Mouse (Mus musculus): Measurements from ENCODE around the gene Gm9964. TPM values are rescaled to one million over a fixed set of nuclear protein-coding genes. Genes with fewer than 3 reads are reported as not detected.
"Not testable (repeated sequence)": the region's sequence is repeated elsewhere in the genome, so short reads cannot be mapped to it uniquely, and the experiment has no call there.

Gene Gm9964
- polyA plus RNA-seq, 1 experiment: not detected

DNA sequence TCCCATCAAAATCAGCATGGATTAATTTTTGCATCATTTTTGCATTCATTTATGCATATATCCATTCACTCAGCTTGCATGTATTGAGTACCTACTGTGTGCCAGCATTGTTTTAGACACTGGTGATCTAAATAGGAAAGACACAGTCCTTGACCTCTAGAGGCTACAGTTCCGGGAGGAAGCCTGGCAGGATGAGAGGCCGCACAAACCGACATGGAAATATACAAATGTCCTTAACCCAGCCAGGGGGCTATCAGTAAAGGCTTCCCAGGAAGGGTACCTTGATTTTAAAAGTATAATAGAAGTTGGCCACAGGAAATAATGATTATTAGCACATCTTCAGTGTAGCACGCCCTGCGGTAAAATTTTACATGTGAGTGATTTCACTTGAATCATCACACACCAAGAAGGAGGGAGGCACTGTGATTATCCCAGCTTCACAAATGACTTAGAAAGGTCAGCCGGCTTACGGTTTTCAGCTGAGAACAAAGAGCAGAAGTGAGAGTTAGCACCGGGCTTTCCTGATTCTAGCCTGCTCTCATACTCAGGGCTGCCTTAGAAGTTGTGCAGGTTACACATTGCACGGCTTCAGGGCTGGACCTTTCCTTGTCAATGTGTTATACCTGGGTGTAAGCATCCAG lies 11.0 kb upstream of the Gm9964 start:
- Histone ChIP-seq H3K4me3 (ENCODE audit: insufficient read depth, low read depth, low read length) (no peak overlapping the region), H3K27ac (replicated peaks; ENCODE audit: low read depth, low read length) (no peak overlapping the region)

DNA sequence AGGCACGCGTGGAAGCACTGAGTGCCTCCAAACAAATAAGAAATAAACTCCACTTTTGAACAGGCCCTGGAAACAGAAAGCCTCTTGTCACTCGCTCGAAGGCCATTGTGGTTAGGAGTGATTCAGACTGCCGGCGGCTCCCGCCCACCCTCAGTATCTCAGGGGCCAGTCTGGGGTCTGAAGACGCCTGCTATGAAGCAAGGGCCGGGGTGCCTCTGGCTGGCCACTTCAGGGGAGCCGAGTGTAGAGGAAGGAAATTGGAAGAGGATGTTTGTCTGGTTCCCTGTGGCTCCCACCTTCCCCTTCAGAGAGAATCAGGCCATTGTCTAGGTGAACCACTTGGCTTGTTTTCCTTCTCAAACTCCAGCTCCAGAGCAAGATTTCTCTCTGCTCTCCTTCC lies 10.3 kb upstream of the Gm9964 start:
- no peak overlapping the region for H3K4me3 ChIP-seq (ENCODE audit: insufficient read depth, low read depth, low read length)
- peak overlapping the region; percentile 74 for H3K27ac ChIP-seq (replicated peaks; ENCODE audit: low read depth, low read length)
- peaks cover 18% of the 10 kb centered on the region for H3K4me1 ChIP-seq (ENCODE audit: control insufficient read depth, insufficient read depth, insufficient read length, low read length)

More for the DNA sequence above, 11.0 kb upstream of the Gm9964 start:
- H3K4me1 ChIP-seq (ENCODE audit: control insufficient read depth, insufficient read depth, insufficient read length, low read length): peaks cover 18% of the 10 kb centered on the region

DNA sequence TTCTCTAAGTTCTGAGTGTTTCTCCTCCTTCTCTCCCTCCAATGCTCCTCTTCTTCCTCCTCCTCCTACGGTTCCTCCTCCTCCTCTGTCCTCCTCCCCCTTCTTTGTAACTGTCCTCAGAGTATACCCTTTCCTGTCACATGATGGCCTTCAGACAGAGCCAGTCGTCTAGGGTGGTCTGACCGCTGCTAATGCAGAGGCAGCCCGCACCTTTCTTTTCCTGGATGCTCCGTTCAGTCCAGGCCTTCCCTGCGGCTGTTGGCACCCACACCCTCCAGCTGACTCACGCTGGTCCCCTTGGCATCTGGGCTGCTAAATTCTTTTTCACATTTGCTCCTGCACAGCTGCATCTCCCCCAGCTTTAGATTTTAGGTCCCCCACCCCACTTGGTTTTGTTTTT lies 9.8 kb upstream of the Gm9964 start:
- H3K4me1 ChIP-seq (ENCODE audit: control insufficient read depth, insufficient read depth, insufficient read length, low read length): peaks cover 18% of the 10 kb centered on the region
- no peak overlapping the region for H3K4me3 ChIP-seq (ENCODE audit: insufficient read depth, low read depth, low read length)
- H3K27ac ChIP-seq (replicated peaks; ENCODE audit: low read depth, low read length): peak overlapping the region; percentile 74

DNA sequence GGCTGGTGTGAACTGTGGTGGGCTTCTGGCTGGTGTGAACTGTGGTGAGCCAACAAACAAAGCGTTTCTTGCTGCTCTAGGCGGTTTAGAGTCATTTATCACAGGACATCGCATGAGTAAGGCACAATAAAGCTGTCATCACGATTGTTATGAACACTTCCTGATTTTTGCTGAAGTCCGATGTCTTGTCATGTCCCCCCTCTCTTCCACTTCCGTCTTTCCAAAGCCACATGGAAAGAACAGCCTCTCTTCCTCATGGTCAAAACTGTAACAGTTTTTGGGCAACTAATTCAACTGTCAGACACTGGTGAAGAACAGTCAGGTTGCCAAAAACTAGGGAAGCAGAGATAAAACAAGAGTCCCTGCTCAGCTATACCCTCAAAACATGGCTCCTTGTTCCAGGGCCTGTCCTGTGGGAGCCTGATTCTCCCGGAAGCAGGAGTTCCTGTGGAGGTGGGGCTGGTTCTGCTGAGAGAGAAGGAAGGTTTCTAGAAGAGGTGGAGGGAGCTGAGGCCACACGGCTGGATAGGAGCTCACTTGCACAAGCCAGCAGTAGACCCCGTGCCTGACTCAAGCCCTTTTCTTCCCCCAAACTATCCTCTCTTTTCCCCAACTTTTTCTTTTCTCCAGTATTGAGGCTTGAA lies 9.1 kb upstream of the Gm9964 start:
- Histone ChIP-seq H3K4me1 (ENCODE audit: control insufficient read depth, insufficient read depth, insufficient read length, low read length) (peaks cover 18% of the 10 kb centered on the region), H3K4me3 (ENCODE audit: insufficient read depth, low read depth, low read length) (no peak overlapping the region), H3K27ac (replicated peaks; ENCODE audit: low read depth, low read length) (peak overlapping the region; percentile 74)

DNA sequence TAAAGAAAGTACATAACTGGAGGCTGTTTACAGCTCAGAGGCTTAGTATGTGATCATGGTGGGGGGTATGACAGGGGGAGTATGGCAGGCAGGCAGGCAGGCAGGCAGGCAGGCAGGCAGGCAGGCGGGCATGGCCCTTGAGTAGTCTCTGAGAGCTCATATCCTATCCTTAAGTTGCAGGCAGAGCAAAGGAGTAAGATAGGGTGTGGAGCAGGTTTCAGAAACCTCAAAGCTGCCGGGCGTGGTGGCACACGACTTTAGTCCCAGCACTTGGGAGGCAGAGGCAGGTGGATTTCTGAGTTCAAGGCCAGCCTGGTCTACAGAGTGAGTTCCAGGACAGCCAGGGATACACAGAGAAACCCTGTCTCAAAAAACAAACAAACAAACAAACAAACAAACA lies 7.5 kb upstream of the Gm9964 start:
- H3K27ac ChIP-seq (replicated peaks; ENCODE audit: low read depth, low read length); H3K4me3 ChIP-seq (ENCODE audit: insufficient read depth, low read depth, low read length): not testable (repeated sequence)
- H3K4me1 ChIP-seq (ENCODE audit: control insufficient read depth, insufficient read depth, insufficient read length, low read length): peaks cover 18% of the 10 kb centered on the region

DNA sequence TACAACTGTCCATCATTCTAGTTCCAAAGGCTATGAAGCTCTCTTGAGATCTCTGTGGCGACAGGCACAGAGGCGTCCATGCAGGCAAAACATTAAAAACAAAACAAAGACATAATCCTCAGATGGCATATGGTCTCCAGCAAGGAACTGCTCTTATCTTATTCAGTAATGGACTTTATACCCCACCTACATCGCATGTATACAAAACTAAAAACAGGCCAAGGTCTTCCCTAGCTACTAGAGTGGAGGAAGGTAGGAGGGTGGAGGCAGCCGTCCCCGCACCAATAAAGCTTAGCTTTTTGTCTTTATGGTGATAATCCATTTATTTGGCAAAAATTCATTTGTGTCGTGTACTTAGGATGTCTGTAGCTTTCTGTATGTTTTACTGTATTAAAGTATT lies 6.4 kb upstream of the Gm9964 start:
- Histone ChIP-seq H3K27ac (replicated peaks; ENCODE audit: low read depth, low read length) (no peak overlapping the region), H3K4me3 (ENCODE audit: insufficient read depth, low read depth, low read length) (no peak overlapping the region), H3K4me1 (ENCODE audit: control insufficient read depth, insufficient read depth, insufficient read length, low read length) (peaks cover 18% of the 10 kb centered on the region)

DNA sequence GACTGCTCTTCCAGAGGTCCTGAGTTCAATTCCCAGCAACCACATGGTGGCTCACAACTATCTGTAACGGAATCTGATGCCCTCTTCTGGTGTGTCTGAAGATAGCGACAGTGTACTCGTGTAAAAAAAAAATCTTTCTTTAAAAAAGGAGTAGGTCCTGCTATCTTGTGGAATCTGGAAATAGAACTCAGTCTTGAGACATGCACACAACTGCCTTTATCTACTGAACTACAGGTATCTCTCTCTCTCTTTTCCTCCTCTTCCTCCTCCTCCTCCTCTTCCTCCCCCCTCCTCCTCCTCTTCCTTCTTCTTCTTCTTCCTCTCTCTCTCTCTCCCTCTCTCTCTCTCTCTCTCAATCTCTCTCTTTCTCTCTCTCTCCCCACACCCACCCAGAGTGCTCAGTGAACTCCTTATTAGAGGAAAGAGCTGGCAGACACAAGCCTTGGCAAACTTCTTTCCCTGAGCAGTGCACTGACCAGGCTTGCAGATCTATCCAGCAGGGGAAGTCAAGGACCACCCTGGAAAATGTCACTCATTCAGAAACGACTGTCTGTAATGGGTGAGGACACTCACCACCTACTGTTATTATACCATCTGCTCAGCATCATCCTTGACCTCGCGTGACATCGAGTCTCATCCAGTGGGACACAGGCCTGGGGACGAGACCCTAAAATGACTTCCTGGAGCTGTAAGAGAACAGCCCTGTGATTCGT lies 3.2 kb upstream of the Gm9964 start:
- Histone ChIP-seq H3K27ac (replicated peaks; ENCODE audit: low read depth, low read length) (no peak overlapping the region), H3K4me3 (ENCODE audit: insufficient read depth, low read depth, low read length) (no peak overlapping the region)

DNA sequence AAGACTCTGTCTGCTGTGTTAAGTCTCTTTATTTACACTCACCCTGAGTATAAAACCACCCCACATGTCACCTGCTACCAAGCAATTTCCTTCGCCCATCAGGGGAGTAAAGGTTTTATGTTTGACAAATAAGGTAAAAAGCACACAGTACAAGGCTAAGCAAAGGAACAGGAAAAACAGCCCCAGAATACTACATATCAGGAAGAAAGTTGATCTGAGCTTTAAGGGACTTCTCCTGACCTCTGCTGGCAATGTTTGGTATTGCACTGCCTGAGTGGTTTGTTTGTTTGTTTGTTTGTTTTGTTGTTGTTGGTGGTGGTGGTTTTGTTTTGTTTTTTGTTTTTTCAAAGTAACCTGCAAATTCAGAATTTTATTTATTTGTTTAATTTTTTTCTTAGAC lies 539 bp downstream of the Gm9964 start:
- H3K4me3 ChIP-seq (ENCODE audit: insufficient read depth, low read depth, low read length): no peak overlapping the region
- H3K27ac ChIP-seq (replicated peaks; ENCODE audit: low read depth, low read length): no peak overlapping the region
- no peaks in the 10 kb centered on the region for H3K4me1 ChIP-seq (ENCODE audit: control insufficient read depth, insufficient read depth, insufficient read length, low read length)

More for the DNA sequence above, 3.2 kb upstream of the Gm9964 start:
- H3K4me1 ChIP-seq (ENCODE audit: control insufficient read depth, insufficient read depth, insufficient read length, low read length): no peaks in the 10 kb centered on the region

DNA sequence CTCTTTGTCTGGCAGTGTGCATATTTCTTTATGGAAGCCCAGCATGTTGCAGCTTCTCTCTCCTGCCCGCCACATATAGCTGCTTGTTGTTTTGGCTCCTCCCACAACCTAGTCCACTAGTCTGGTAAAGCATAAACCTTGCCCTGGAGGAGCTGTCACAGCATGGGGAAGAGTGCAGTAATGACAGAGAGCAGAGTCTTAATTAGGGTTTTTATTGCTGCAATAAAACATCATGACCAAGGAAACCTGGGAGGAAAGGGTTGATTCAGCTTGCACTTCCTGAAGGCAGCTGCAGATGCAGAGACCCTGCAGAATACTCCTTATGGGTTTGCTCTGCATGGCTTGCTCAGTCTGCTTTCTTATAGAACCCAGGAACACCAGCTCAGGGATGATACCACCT lies 2.7 kb downstream of the Gm9964 start:
- Histone ChIP-seq H3K27ac (replicated peaks; ENCODE audit: low read depth, low read length) (no peak overlapping the region), H3K4me1 (ENCODE audit: control insufficient read depth, insufficient read depth, insufficient read length, low read length) (no peaks in the 10 kb centered on the region)

DNA sequence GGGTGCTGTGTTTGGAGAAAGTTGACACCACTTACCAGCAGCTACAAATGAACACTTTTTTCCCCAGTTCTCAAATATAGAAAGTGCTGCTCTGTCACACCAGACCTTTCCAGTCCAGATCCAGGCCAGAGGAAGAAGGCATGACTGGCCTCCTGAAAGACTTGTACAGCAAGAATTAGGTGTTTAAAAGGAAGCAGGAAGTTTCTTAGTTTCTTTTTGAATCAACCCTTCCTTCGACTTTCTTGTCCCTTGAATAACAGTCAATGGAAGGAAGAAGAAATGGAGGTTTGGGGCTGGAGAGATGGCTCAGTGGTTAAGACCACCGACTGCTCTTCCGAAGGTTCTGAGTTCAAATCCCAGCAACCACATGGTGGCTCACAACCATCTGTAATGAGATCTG lies 3.7 kb downstream of the Gm9964 start:
- Histone ChIP-seq H3K4me3 (ENCODE audit: insufficient read depth, low read depth, low read length) (no peak overlapping the region), H3K27ac (replicated peaks; ENCODE audit: low read depth, low read length) (no peak overlapping the region), H3K4me1 (ENCODE audit: control insufficient read depth, insufficient read depth, insufficient read length, low read length) (peaks cover 1% of the 10 kb centered on the region; the same call in 1 of the 2 replicates)

More for the DNA sequence above, 2.7 kb downstream of the Gm9964 start:
- no peak overlapping the region for H3K4me3 ChIP-seq (ENCODE audit: insufficient read depth, low read depth, low read length)

DNA sequence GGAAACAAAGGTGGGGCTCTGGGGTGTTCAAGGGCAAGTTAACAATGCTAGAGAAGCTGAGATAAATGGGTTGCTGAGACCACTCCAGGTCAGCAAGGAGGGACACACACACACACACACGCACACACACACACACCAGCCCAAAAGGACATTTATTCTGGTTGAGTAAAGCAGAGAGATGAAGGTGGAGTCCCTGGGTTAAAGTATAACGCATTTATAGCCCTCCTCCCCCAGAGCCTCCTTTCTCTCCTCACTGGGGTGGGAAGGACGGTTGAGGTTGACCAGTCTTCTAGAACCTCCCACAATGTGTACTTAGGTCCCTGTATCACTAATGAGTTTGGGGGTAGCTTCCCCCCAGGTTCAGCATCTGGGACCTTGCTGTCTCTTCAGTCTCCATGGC lies 4.6 kb downstream of the Gm9964 start:
- peaks cover 6% of the 10 kb centered on the region; the same call in 1 of the 2 replicates for H3K4me1 ChIP-seq (ENCODE audit: control insufficient read depth, insufficient read depth, insufficient read length, low read length)
- no peak overlapping the region for H3K27ac ChIP-seq (replicated peaks; ENCODE audit: low read depth, low read length)
- H3K4me3 ChIP-seq (ENCODE audit: insufficient read depth, low read depth, low read length): no peak overlapping the region

DNA sequence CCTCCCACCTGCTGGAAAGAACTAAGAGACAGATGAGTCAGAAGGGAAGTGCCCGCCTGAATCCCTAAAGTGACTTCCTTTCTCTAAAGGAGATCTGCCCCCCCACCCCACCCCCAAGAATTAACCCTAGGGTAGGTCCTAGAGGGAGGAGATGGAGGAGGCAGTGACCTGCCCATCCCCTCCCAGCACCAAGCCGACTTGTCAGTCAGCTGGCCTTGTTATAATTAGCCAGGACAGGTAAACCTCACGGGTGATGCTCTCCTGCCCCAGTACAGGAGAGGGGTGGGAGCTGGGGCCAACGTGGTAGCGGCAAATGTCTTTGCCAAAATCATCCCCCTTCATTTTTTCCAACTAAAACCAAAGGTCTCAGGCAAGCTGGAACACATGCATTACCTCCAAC lies 5.1 kb downstream of the Gm9964 start:
- H3K4me1 ChIP-seq (ENCODE audit: control insufficient read depth, insufficient read depth, insufficient read length, low read length): peaks cover 8% of the 10 kb centered on the region; the same call in 1 of the 2 replicates
- no peak overlapping the region for H3K27ac ChIP-seq (replicated peaks; ENCODE audit: low read depth, low read length)
- no peak overlapping the region for H3K4me3 ChIP-seq (ENCODE audit: insufficient read depth, low read depth, low read length)

DNA sequence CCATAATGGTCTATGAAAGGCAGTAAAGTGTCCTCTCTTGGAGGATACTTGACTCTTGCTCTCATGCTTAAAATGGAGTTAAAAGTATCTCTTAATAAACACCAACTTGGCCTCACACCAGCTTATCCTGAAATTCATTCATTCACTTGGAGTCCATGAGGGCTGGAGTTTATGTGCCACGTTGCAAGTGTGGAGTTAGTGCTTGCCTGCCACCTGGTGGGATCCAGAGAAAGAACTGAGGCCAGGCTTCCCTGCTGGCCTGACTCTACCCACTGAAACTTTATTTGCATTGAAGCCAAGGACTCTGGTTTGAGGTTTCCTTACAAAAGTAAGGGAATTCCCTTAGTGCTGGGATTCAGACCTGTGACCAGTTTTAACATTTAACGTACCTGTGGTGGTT lies 6.2 kb downstream of the Gm9964 start:
- peaks cover 8% of the 10 kb centered on the region; the same call in 1 of the 2 replicates for H3K4me1 ChIP-seq (ENCODE audit: control insufficient read depth, insufficient read depth, insufficient read length, low read length)
- no peak overlapping the region for H3K27ac ChIP-seq (replicated peaks; ENCODE audit: low read depth, low read length)
- no peak overlapping the region for H3K4me3 ChIP-seq (ENCODE audit: insufficient read depth, low read depth, low read length)

DNA sequence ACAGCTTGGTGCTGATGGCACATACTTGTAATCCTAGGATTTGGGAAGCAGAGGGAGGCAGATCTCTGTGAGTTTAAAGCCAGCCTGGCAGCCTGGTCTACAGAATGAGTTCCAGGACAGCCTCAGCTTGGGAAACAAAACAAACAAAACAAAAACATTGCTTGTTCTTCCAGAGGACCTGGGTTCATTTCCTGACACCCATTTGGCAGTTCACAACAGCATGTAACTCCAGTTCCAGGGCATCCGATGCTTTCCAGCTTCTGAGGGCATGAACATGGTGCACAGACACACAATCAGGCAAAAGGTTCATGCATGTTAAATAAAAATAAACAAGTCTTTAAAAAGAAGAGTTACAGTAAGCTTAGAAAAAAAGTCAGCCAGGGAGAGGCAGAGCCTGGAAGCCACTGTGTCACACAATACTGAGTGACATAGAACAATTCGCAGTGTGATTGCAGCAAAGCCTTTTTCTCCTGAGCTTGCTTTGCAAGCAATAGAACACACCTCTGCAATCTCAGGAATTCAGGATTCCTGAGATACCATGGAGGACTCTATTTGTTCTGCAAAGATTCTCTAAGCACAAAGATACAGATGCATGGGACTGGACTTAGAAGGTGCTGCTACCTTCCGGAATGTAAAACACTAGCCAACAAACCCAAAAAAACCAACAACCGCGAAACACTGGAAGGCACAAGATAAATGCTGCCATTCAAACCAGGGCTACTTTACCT lies 7.6 kb downstream of the Gm9964 start:
- H3K4me1 ChIP-seq (ENCODE audit: control insufficient read depth, insufficient read depth, insufficient read length, low read length): peaks cover 8% of the 10 kb centered on the region; the same call in 1 of the 2 replicates
- no peak overlapping the region for H3K4me3 ChIP-seq (ENCODE audit: insufficient read depth, low read depth, low read length)
- no peak overlapping the region for H3K27ac ChIP-seq (replicated peaks; ENCODE audit: low read depth, low read length)

DNA sequence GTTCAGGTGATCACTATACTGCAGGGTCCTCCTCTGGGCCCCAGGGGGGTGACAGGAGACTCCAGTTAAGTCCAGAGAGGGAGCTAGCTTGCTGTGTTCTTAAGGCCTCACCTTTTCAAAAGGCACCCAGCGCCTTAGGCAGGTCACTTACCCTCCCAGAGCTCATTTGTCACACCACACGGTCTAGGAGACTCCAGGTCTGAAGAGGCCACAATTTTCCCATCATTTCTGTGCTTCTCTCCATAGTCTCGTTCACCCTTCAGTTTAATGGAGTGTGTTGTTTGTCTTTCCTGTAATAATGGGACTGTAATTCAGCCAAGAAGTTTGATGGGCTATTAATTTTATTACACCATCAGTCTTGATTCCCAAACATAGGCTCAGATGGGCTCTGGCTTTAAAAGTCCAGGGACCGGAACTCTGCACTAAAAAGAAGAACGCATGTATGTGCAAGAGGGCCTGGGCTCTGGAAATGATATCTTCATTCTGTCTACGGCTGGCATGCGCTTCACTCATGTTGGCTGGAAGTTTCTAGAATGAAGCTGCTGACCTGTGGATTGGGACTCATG lies 8.3 kb downstream of the Gm9964 start:
- Histone ChIP-seq H3K4me3 (ENCODE audit: insufficient read depth, low read depth, low read length) (no peak overlapping the region), H3K27ac (replicated peaks; ENCODE audit: low read depth, low read length) (no peak overlapping the region), H3K4me1 (ENCODE audit: control insufficient read depth, insufficient read depth, insufficient read length, low read length) (peaks cover 8% of the 10 kb centered on the region; the same call in 1 of the 2 replicates)
